Mouse (Mus musculus) heart, embryonic 14.5 days (tissue): ENCODE results near the gene Ltbp1. TPM values are rescaled to one million over a fixed set of nuclear protein-coding genes. Genes with fewer than 3 reads are reported as not detected.

Source experiments
- ATAC-seq: fragments of 200-750 bp; cut with Nextera tagmentation; 2 replicates; pipeline ENCODE4 v1.8.0; 2017; ENCODE audit warnings: low read depth, moderate TSS enrichment; ENCODE audit not compliant: insufficient number of reproducible peaks, insufficient read depth, low FRiP score
- H3K27ac ChIP-seq, 2 experiments: fragments of 200-500 bp in 1 of 2; fragments of 300-500 bp in 1 of 2; sonication (generic) in 1 of 2; replicated peaks in 1 of 2; 2 replicates each; pipeline ENCODE4 v1.5.1; 2012 to 2014; ENCODE audit warnings: low read depth in 2 of 2, low read length in 2 of 2, control low read depth in 1 of 2, mild to moderate bottlenecking in 1 of 2, mixed read lengths in 1 of 2; ENCODE audit not compliant: control insufficient read depth in 1 of 2, insufficient read depth in 1 of 2
- H3K27me3 ChIP-seq: fragments of 300-500 bp; sonication (generic); 2 replicates; pipeline ENCODE4 v1.6.1; 2014; ENCODE audit warnings: mild to moderate bottlenecking, low read length, control low read depth; ENCODE audit not compliant: control insufficient read depth, insufficient read depth
- H3K36me3 ChIP-seq: fragments of 300-500 bp; sonication (generic); 2 replicates; pipeline ENCODE4 v1.6.1; 2014; ENCODE audit warnings: mild to moderate bottlenecking, control low read depth, low read length, mixed read lengths; ENCODE audit not compliant: control insufficient read depth, insufficient read depth
- H3K4me1 ChIP-seq, 2 experiments: fragments of 200-500 bp in 1 of 2; fragments of 300-500 bp in 1 of 2; sonication (generic) in 1 of 2; 2 replicates each; pipeline ENCODE4 v1.6.1; 2012 to 2014; ENCODE audit warnings: low read length in 2 of 2, control low read depth in 1 of 2, mixed read lengths in 1 of 2; ENCODE audit not compliant: control insufficient read depth in 2 of 2, insufficient read depth in 2 of 2
- H3K4me2 ChIP-seq: fragments of 300-500 bp; sonication (generic); 2 replicates; pipeline ENCODE4 v1.6.1; 2014; ENCODE audit warnings: mild to moderate bottlenecking, low read length
- H3K4me3 ChIP-seq, 2 experiments: fragments of 200-500 bp in 1 of 2; fragments of 300-500 bp in 1 of 2; sonication (generic) in 1 of 2; 2 replicates each; pipeline ENCODE4 v1.5.1; 2012 to 2014; ENCODE audit warnings: low read length in 2 of 2, mild to moderate bottlenecking in 2 of 2, control low read depth in 1 of 2, low read depth in 1 of 2, moderate library complexity in 1 of 2; ENCODE audit not compliant: control insufficient read depth in 1 of 2, insufficient read depth in 1 of 2
- H3K9ac ChIP-seq: fragments of 300-500 bp; sonication (generic); 2 replicates; pipeline ENCODE4 v1.6.1; 2014; ENCODE audit warnings: mild to moderate bottlenecking, low read length
- H3K9me3 ChIP-seq: fragments of 300-500 bp; sonication (generic); 2 replicates; pipeline ENCODE4 v1.6.1; 2016; ENCODE audit warnings: low read length, control low read depth; ENCODE audit not compliant: control insufficient read depth
- WGBS: fragments of 180-500 bp; shearing (Covaris S2); extraction: QIAGEN DNeasy Blood & Tissue Kit; methylation state at CpG from one replicate; pipeline ENCODE4 v1.1.7; 2014; 5-methylcytosine and 5-hydroxymethylcytosine counted together
- polyA plus RNA-seq: library from polyadenylated mRNA; unstranded; fragments of >200 nt; fragmentation: Nextera tagmentation; extraction: Ambion mirVana; gene quantifications from 2 replicates; pipeline ENCODE4 v1.2.1, GENCODE M21; 2014

Ltbp1 gene
- polyA plus RNA-seq, 1 experiment from 2014 or later: 38.1 TPM

DNA sequence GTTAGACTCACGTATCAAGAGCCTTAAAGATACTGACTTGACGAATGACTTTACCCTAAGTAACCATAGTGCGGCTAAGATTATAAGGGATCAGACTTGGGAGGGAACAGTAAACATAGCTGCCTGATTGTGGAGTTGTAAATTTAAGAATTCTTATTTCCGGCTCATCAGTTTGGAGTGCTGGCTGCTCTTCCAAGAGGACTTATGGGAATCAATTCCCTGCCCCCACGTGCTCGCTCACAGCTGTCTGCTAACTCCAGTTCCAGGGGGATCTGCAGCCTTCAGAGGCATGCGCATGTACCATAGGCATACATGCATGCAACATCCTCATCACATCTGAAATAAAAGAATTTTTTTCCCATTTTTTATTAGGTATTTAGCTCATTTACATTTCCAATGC lies 61.0 kb downstream of the Ltbp1 start:
- H3K4me3 ChIP-seq: no peak overlapping the region
- H3K27ac ChIP-seq: no peak overlapping the region
- H3K4me2 ChIP-seq: no peak overlapping the region
- 86% methylated on average over 7 of the region's 7 CpGs for WGBS
- H3K9me3 ChIP-seq: no peaks in the 10 kb centered on the region
- H3K27me3 ChIP-seq: no peaks in the 10 kb centered on the region
- H3K9ac ChIP-seq: no peak overlapping the region
- H3K4me1 ChIP-seq: peaks cover 10 to 30% of the 10 kb centered on the region in 2 experiments
- no peak for ATAC-seq
- H3K36me3 ChIP-seq: peaks cover 6% of the 10 kb centered on the region; the same call in 1 of the 2 replicates

DNA sequence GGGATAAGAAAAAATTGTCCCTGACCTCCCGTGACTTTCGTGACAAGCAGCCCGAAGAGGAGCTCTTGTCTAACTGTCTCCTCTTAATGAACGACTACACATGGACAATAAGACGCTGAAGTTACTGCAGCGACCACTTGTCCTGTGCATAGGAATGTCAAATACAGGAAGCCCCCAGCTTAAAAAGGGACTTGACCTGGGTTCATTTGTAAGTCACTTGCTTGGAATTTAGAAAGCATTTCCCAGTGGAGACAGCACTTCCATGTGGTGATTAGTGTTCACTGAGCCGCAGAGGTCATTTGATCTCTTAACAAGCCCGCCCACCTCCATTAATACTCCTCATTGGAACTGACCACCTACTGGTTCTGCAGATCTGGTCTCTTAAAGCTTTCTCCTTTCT lies 61.9 kb downstream of the Ltbp1 start:
- Histone ChIP-seq H3K27me3 (no peaks in the 10 kb centered on the region), H3K4me1 (peaks cover 17 to 35% of the 10 kb centered on the region in 2 experiments), H3K9ac (no peak overlapping the region; the same call in 1 of the 2 replicates), H3K36me3 (peaks cover 6% of the 10 kb centered on the region; the same call in 1 of the 2 replicates), H3K9me3 (no peaks in the 10 kb centered on the region), H3K4me3 (no peak overlapping the region), H3K27ac (peak overlapping the region; percentile 56 to 66), H3K4me2 (peak overlapping the region; percentile 27)
- WGBS: 13% methylated on average over 8 of the region's 8 CpGs
- no peak for ATAC-seq

DNA sequence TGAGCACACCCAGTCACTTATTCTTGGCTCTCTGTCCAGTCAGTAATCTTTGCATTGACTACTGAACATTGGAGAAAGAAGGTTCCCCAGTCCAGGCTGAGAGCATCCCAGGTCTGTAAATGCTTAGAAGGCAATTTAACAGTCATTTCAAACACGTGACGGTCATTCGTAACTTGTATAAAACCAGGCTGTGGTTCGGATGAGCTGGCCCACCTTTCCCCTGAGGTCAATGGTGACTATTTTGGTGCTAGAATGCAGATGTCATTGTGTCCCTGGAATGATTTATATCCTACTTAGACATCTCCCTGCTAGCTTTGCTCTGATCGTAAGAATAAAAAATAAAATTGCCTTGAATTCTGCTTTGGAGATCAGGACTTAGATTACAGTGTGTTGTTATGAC lies 63.9 kb downstream of the Ltbp1 start:
- Histone ChIP-seq H3K4me3 (no peak overlapping the region), H3K4me2 (no peak overlapping the region), H3K27me3 (no peaks in the 10 kb centered on the region), H3K36me3 (peaks cover 6% of the 10 kb centered on the region; the same call in 1 of the 2 replicates), H3K4me1 (peaks cover 27 to 50% of the 10 kb centered on the region in 2 experiments), H3K27ac (no peak overlapping the region), H3K9me3 (no peaks in the 10 kb centered on the region), H3K9ac (no peak overlapping the region)
- ATAC-seq: no peak
- WGBS: 90% methylated on average over 5 of the region's 5 CpGs

DNA sequence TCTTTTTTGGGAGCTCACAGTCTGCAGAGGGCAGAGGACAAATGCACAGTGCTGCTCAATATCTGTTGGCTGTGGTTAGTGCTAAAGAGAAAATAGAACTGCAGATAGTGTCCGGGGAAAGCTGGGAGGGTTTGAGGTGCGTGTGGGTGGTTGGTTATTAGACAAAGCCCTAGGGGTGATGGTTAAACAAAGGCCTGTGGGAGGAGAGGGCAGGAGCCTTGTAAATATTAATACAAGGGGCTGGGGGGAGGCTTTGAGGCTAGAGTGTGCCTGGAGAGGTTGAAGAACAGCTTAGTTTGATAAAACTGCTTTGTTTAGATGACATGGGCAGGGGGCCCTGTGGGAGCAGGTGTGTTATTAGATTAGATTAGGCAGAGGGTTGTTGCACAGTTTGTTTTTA lies 65.8 kb downstream of the Ltbp1 start:
- H3K27ac ChIP-seq: peak overlapping the region; percentile 42 to 88
- WGBS: 6% methylated on average over 2 of the region's 2 CpGs
- no peak overlapping the region for H3K4me3 ChIP-seq
- ATAC-seq: no peak
- 0 out of 2 replicates have a peak overlapping the region, but pooled peaks have one; percentile 5 for H3K9ac ChIP-seq
- no peaks in the 10 kb centered on the region for H3K9me3 ChIP-seq
- no peak overlapping the region for H3K4me2 ChIP-seq
- H3K4me1 ChIP-seq: peaks cover 38 to 67% of the 10 kb centered on the region in 2 experiments
- H3K27me3 ChIP-seq: no peaks in the 10 kb centered on the region
- 0 out of 2 replicates have a peak, but pooled peaks cover under 1% of the 10 kb centered on the region for H3K36me3 ChIP-seq

DNA sequence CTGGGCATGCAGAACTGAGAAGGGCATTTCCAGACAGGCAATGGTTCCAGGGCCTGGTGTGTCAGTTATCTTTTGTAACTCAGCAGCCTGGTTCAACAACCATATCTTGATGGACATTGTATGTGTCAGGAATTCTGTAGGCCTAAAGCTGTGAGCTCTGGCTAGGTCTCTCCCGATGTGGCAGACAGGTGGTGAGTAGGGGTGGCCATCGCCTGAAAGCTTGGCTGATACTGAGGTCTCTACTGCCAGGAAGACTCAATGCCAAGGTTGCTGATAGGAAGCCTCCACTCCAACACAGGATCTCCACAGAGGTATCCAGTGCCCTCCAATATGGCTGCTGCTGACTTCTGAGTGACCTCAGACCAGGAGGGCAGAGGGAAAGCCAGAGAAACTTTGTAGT lies 66.4 kb downstream of the Ltbp1 start:
- no peak overlapping the region for H3K4me3 ChIP-seq
- H3K27ac ChIP-seq: peak overlapping the region; percentile 50 to 88; a peak in 3 of 4 replicates
- H3K36me3 ChIP-seq: no peaks in the 10 kb centered on the region
- no peak for ATAC-seq
- H3K9me3 ChIP-seq: no peaks in the 10 kb centered on the region
- no peak overlapping the region for H3K4me2 ChIP-seq
- H3K9ac ChIP-seq: no peak overlapping the region
- no peaks in the 10 kb centered on the region for H3K27me3 ChIP-seq
- whole genome bisulfite sequencing: 35% methylated on average over 2 of the region's 2 CpGs
- H3K4me1 ChIP-seq: peaks cover 38 to 70% of the 10 kb centered on the region in 2 experiments

DNA sequence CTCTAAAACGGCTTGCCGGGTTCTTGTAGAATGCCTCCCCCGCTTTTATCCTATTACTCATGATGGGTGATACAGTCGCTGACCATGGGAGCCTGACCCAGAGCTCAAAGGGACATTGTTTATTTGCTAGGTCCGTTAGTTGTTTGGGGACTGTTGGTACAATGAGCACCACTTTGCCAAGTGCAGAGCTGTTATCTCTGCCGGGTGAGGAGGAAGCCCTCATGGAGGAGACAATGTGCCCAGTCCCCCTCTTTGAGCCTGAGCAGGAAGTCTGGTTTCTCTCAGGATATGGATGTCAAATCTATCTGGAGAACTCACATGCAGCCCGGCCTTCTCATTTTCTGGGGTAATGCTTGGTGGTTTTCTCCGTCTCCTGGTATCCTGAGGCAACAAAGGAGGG lies 68.5 kb downstream of the Ltbp1 start:
- Histone ChIP-seq H3K4me1 (peaks cover 34 to 59% of the 10 kb centered on the region in 2 experiments), H3K27ac (peak overlapping the region; percentile 88 to 91), H3K9me3 (no peaks in the 10 kb centered on the region), H3K27me3 (no peaks in the 10 kb centered on the region), H3K9ac (peak overlapping the region; percentile 28; the same call in 1 of the 2 replicates), H3K4me3 (no peak overlapping the region), H3K4me2 (peak overlapping the region; percentile 42), H3K36me3 (no peaks in the 10 kb centered on the region)
- peak; percentile 69 for ATAC-seq
- WGBS: 7% methylated on average over 8 of the region's 8 CpGs

DNA sequence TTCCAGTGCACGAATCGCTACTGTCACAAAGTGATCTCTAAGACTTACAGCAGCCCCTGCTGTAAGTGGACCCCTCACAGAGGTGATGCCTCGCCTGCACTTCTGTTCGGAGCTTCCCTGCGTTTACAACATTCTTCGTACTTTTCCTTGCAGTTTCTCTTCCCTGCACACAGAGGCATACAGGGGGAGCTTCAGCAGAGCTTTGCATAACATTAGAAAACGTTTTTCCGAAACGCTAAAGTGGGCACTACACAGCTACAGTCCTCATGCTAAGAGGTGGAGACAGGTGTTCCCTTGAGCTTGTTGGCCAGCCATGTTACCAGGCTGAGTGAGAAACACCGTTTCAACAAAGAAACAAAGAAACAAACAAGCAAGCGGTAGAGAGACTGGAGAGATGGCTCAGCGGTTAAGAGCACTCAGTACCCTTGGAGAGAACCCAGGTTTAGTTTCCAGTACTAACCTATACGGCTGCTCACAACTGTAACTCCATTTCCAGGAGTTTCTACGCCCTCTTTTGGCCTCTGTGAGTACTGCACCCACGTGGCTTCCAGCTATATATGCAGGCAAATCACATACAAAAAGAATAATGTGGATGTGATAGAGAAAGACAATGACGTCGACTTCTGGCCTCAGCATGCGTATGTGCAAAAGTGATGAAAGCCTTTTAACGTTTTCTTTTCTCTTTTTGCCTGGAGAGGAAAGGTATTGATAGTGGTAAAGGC lies 69.8 kb downstream of the Ltbp1 start:
- H3K9ac ChIP-seq: peak overlapping the region; percentile 28
- H3K27ac ChIP-seq: peak overlapping the region; percentile 88 to 91
- H3K4me2 ChIP-seq: peak overlapping the region; percentile 42
- ATAC-seq: no peak
- peaks cover 34 to 59% of the 10 kb centered on the region in 2 experiments for H3K4me1 ChIP-seq
- 57% methylated on average over 19 of the region's 19 CpGs for WGBS
- no peaks in the 10 kb centered on the region for H3K36me3 ChIP-seq
- H3K9me3 ChIP-seq: no peaks in the 10 kb centered on the region
- no peak overlapping the region for H3K4me3 ChIP-seq
- no peaks in the 10 kb centered on the region for H3K27me3 ChIP-seq
